Mouse (Mus musculus) olfactory bulb, adult 2 months (tissue): ENCODE results near the gene Neurl2. TPM values are rescaled to one million over a fixed set of nuclear protein-coding genes. Genes with fewer than 3 reads are reported as not detected.
"Not testable (repeated sequence)": the region's sequence is repeated elsewhere in the genome, so short reads cannot be mapped to it uniquely, and the experiment has no call there.

Source experiments
- H3K27ac ChIP-seq: fragments of 200-500 bp; 2 replicates; pipeline ENCODE4 v1.5.1; 2012; ENCODE audit warnings: low read depth, low read length; ENCODE audit not compliant: insufficient read depth
- H3K4me1 ChIP-seq: fragments of 200-500 bp; 2 replicates; pipeline ENCODE4 v1.6.1; 2012; ENCODE audit warnings: low read length; ENCODE audit not compliant: control insufficient read depth, insufficient read depth
- H3K4me3 ChIP-seq: fragments of 200-500 bp; 2 replicates; pipeline ENCODE4 v1.5.1; 2012; ENCODE audit warnings: mild to moderate bottlenecking, low read depth, low read length, moderate library complexity; ENCODE audit not compliant: insufficient read depth
- CTCF ChIP-seq: fragments of 200-500 bp; IDR thresholded peaks from 2 replicates; pipeline ENCODE4 v1.5.1; 2012; ENCODE audit warnings: low read depth, mild to moderate bottlenecking, low read length, moderate library complexity; ENCODE audit not compliant: insufficient read depth
- POLR2A ChIP-seq: fragments of 200-500 bp; IDR thresholded peaks from 2 replicates; pipeline ENCODE4 v1.6.1; 2012; ENCODE audit warnings: mild to moderate bottlenecking, low read depth, low read length, moderate library complexity; ENCODE audit not compliant: insufficient read depth
- WGBS: fragments of 180-500 bp; shearing (Covaris S2); methylation state at CpG from one replicate; pipeline ENCODE4 v1.1.7; 2018; 5-methylcytosine and 5-hydroxymethylcytosine counted together
- polyA plus RNA-seq: library from polyadenylated mRNA; stranded (reverse); fragments of >200 nt; gene quantifications from 2 replicates; pipeline ENCODE4 v1.2.4, GENCODE M21; 2012; ENCODE audit warnings: low replicate concordance; ENCODE audit not compliant: missing spikeins, insufficient read depth, insufficient read length

Gene Neurl2
- polyA plus RNA-seq, 1 experiment: not detected

GRCm38 (mm10) chr2:164859640-164860432, 26.6 kb upstream of the Neurl2 start:
- TF ChIP-seq CTCF (no peak), POLR2A (no peak)
- H3K4me3 ChIP-seq: no peak overlapping the region
- no peak overlapping the region for H3K27ac ChIP-seq
- 75% methylated on average over 9 of the region's 9 CpGs for WGBS
- peaks cover 25% of the 10 kb centered on the region for H3K4me1 ChIP-seq

GRCm38 (mm10) chr2:164859155-164859554, 25.9 kb upstream of the Neurl2 start:
- TF ChIP-seq CTCF (no peak), POLR2A (no peak)
- H3K4me3 ChIP-seq: no peak overlapping the region
- H3K27ac ChIP-seq: no peak overlapping the region
- H3K4me1 ChIP-seq: peaks cover 25% of the 10 kb centered on the region
- 81% methylated on average over 2 of the region's 2 CpGs for WGBS

- TF ChIP-seq POLR2A (no peak), CTCF (no peak)
- H3K27ac ChIP-seq: no peak overlapping the region
- peak overlapping the region; percentile 52 for H3K4me3 ChIP-seq
- peaks cover 25% of the 10 kb centered on the region for H3K4me1 ChIP-seq
- WGBS: 17% methylated on average over 19 of the region's 19 CpGs
Observed at GRCm38 (mm10) chr2:164857842-164858553, 24.7 kb upstream of the Neurl2 start.

- under 1% methylated on average over 47 of the region's 47 CpGs for WGBS
- no peak within 1 kb of the TSS for H3K27ac ChIP-seq
Observed at GRCm38 (mm10) chr2:164857101-164857821, 24.0 kb upstream of the Neurl2 start, which contains the start of gene Pltp. Gene Pltp (minus strand): TSS chr2:164857711.

GRCm38 (mm10) chr2:164856309-164857100, 23.2 kb upstream of the Neurl2 start:
- peak overlapping the region; percentile 52 for H3K4me3 ChIP-seq
- TF ChIP-seq POLR2A (no peak), CTCF (no peak)
- peaks cover 21% of the 10 kb centered on the region for H3K4me1 ChIP-seq
- WGBS: 3% methylated on average over 42 of the region's 42 CpGs
- H3K27ac ChIP-seq: no peak overlapping the region

More at GRCm38 (mm10) chr2:164857101-164857821, 24.0 kb upstream of the Neurl2 start, which contains the start of gene Pltp:
- no peak for TF ChIP-seq POLR2A
- no peak for TF ChIP-seq CTCF
- H3K4me3 ChIP-seq: peak within 1 kb of the TSS; percentile 52
- H3K4me1 ChIP-seq: peaks cover 23% of the 10 kb centered on the region

GRCm38 (mm10) chr2:164855572-164855971, 22.3 kb upstream of the Neurl2 start:
- not testable (repeated sequence) for H3K27ac ChIP-seq, H3K4me3 ChIP-seq
- H3K4me1 ChIP-seq: peaks cover 21% of the 10 kb centered on the region
- WGBS: 87% methylated on average over 5 of the region's 5 CpGs

- Histone ChIP-seq H3K27ac (no peak overlapping the region), H3K4me3 (no peak overlapping the region), H3K4me1 (no peaks in the 10 kb centered on the region)
- TF ChIP-seq CTCF (no peak), POLR2A (no peak)
- 78% methylated on average over 8 of the region's 8 CpGs for WGBS
Observed at GRCm38 (mm10) chr2:164850061-164850460, 16.8 kb upstream of the Neurl2 start.

GRCm38 (mm10) chr2:164845782-164846181, 12.5 kb upstream of the Neurl2 start:
- WGBS: 49% methylated on average over 3 of the region's 3 CpGs
- H3K4me1 ChIP-seq: no peaks in the 10 kb centered on the region

More at GRCm38 (mm10) chr2:164845782-164846181, 12.5 kb upstream of the Neurl2 start:
- H3K27ac ChIP-seq: no peak overlapping the region
- no peak overlapping the region for H3K4me3 ChIP-seq
- TF ChIP-seq POLR2A (no peak), CTCF (no peak)
